ENCODE assay signal across 14 mouse cellular contexts in genomic region chr11:120267676-120268075, GRCm38 (mm10). TPM values are rescaled to one million over a fixed set of nuclear protein-coding genes. Genes with fewer than 3 reads are reported as not detected.
DNase-seq lines count a peak whose midpoint lies in the region; ATAC-seq and TF ChIP-seq lines count a peak whose summit lies in the region.
"Had no signal": no experiment of that assay in that cellular context is flagged by ENCODE, and none has a peak within 500 bp of the region (broad histone marks: within the 10 kb centered on the region; RNA-seq: fewer than 3 reads in every experiment).

No protein-coding gene starts in this region.

- peak overlapping the region; percentile 62 for H3K27ac ChIP-seq in hindbrain, embryonic 10.5 days
- no peak overlapping the region; the same call in 1 of the 2 replicates for H3K27ac ChIP-seq in hindbrain, embryonic 14.5 days
- peak overlapping the region; percentile 64 for H3K27ac ChIP-seq in forebrain, postnatal 0 days (ENCODE audit: low read depth, low read length)
- peak overlapping the region; percentile 15 for H3K27ac ChIP-seq in neural tube, embryonic 13.5 days (replicated peaks)
- H3K27ac ChIP-seq in kidney, adult 2 months (ENCODE audit: insufficient read depth, low read depth, low read length), result no peak overlapping the region
- H3K27ac ChIP-seq: embryonic facial prominence, embryonic 15.5 days; liver, embryonic 13.5 days had no signal

- H3K4me1 ChIP-seq in hindbrain, embryonic 10.5 days (replicated peaks), result peaks cover 83% of the 10 kb centered on the region
- peaks cover 45% of the 10 kb centered on the region for H3K4me1 ChIP-seq in hindbrain, embryonic 14.5 days (replicated peaks; ENCODE audit: control insufficient read depth, insufficient read depth, low read length)
- H3K4me1 ChIP-seq in forebrain, postnatal 0 days (ENCODE audit: insufficient read depth), result peaks cover 17% of the 10 kb centered on the region
- H3K4me1 ChIP-seq in neural tube, embryonic 13.5 days (replicated peaks), result peaks cover 73% of the 10 kb centered on the region
- peaks cover 2% of the 10 kb centered on the region; the same call in 1 of the 2 replicates for H3K4me1 ChIP-seq in kidney, adult 2 months (ENCODE audit: control insufficient read depth, insufficient read depth, low read length)

- no peak for TF ChIP-seq CTCF in forebrain, postnatal 0 days (IDR thresholded peaks at IDR 0.05; ENCODE audit: low read depth)
- no peak for TF ChIP-seq CTCF in kidney, adult 2 months (conservative IDR thresholded peaks at IDR 0.05; ENCODE audit: insufficient read depth, insufficient read length, low read depth, low read length)

- DNase-seq in hindbrain, embryonic 10.5 days (ENCODE audit: low spot score), result no peak
- DNase-seq in hindbrain, embryonic 14.5 days (ENCODE audit: low spot score), result no peak
- peak; percentile 25 for DNase-seq in retina, postnatal 1 day
- DNase-seq in retina, embryonic 14.5 days (ENCODE audit: low spot score), result no peak
- no peak for DNase-seq in forebrain, postnatal 0 days
- no peak for DNase-seq in cerebellum, adult 18-20 months
- no peak for DNase-seq in kidney, adult 2 months
- DNase-seq: cerebellum, postnatal 14 days; heart, postnatal 4 days; liver, embryonic 13.5 days; lung, postnatal 4 days had no signal

- no peaks in the 10 kb centered on the region for H3K9me3 ChIP-seq in hindbrain, embryonic 10.5 days
- no peaks in the 10 kb centered on the region for H3K9me3 ChIP-seq in hindbrain, embryonic 14.5 days (ENCODE audit: control insufficient read depth, low read length)
- H3K9me3 ChIP-seq in forebrain, postnatal 0 days (ENCODE audit: low read length), result no peaks in the 10 kb centered on the region
- no peaks in the 10 kb centered on the region for H3K9me3 ChIP-seq in neural tube, embryonic 13.5 days
- H3K9me3 ChIP-seq: embryonic facial prominence, embryonic 15.5 days; liver, embryonic 13.5 days had no signal

- TF ChIP-seq POLR2A in kidney, adult 2 months (IDR thresholded peaks at IDR 0.05; ENCODE audit: low read depth, low read length), result no peak

- ATAC-seq in hindbrain, embryonic 14.5 days (ENCODE audit: low FRiP score), result no peak
- ATAC-seq in forebrain, postnatal 0 days, result no peak
- ATAC-seq in neural tube, embryonic 13.5 days (ENCODE audit: low read depth), result no peak
- ATAC-seq: Patski had no signal

- no peak overlapping the region for H3K9ac ChIP-seq in hindbrain, embryonic 14.5 days
- H3K9ac ChIP-seq in forebrain, postnatal 0 days, result no peak overlapping the region
- H3K9ac ChIP-seq in neural tube, embryonic 13.5 days, result no peak overlapping the region
- H3K9ac ChIP-seq: embryonic facial prominence, embryonic 15.5 days; liver, embryonic 13.5 days had no signal

- H3K4me3 ChIP-seq in hindbrain, embryonic 10.5 days, result no peak overlapping the region
- no peak overlapping the region for H3K4me3 ChIP-seq in hindbrain, embryonic 14.5 days (replicated peaks; ENCODE audit: low read length)
- no peak overlapping the region for H3K4me3 ChIP-seq in forebrain, postnatal 0 days (ENCODE audit: low read depth, low read length)
- H3K4me3 ChIP-seq in neural tube, embryonic 13.5 days, result no peak overlapping the region
- H3K4me3 ChIP-seq in kidney, adult 2 months (ENCODE audit: insufficient read depth, low read depth, low read length), result no peak overlapping the region
- H3K4me3 ChIP-seq: embryonic facial prominence, embryonic 15.5 days; liver, embryonic 13.5 days had no signal

- peaks cover 96% of the 10 kb centered on the region for H3K36me3 ChIP-seq in hindbrain, embryonic 10.5 days
- H3K36me3 ChIP-seq in hindbrain, embryonic 14.5 days (replicated peaks; ENCODE audit: control insufficient read depth, insufficient read depth), result peaks cover 47% of the 10 kb centered on the region
- peaks cover 18% of the 10 kb centered on the region for H3K36me3 ChIP-seq in forebrain, postnatal 0 days (ENCODE audit: insufficient read depth)
- H3K36me3 ChIP-seq in neural tube, embryonic 13.5 days, result peaks cover 36% of the 10 kb centered on the region
- H3K36me3 ChIP-seq in kidney, adult 2 months (ENCODE audit: control insufficient read depth, insufficient read depth, low read length), result no peaks in the 10 kb centered on the region

- WGBS in hindbrain, embryonic 10.5 days, result 66% methylated on average over 3 of the region's 3 CpGs
- 38% methylated on average over 3 of the region's 3 CpGs for WGBS in hindbrain, embryonic 14.5 days
- WGBS in forebrain, postnatal 0 days, result 63% methylated on average over 3 of the region's 3 CpGs
- 63% methylated on average over 3 of the region's 3 CpGs for WGBS in neural tube, embryonic 13.5 days
- 97% methylated on average over 3 of the region's 3 CpGs for WGBS in kidney, adult 2 months

- no peaks in the 10 kb centered on the region for H3K27me3 ChIP-seq in hindbrain, embryonic 10.5 days (ENCODE audit: insufficient read depth, poor library complexity, severe bottlenecking)
- H3K27me3 ChIP-seq in hindbrain, embryonic 14.5 days (ENCODE audit: control insufficient read depth, insufficient read depth, low read length), result no peaks in the 10 kb centered on the region
- no peaks in the 10 kb centered on the region for H3K27me3 ChIP-seq in forebrain, postnatal 0 days (ENCODE audit: insufficient read depth, low read length)
- H3K27me3 ChIP-seq in neural tube, embryonic 13.5 days, result peaks cover 4% of the 10 kb centered on the region; the same call in 1 of the 2 replicates
- no peaks in the 10 kb centered on the region for H3K27me3 ChIP-seq in kidney, adult 2 months (replicated peaks; ENCODE audit: control insufficient read depth, insufficient read depth, low read length)
- H3K27me3 ChIP-seq: embryonic facial prominence, embryonic 15.5 days; liver, embryonic 13.5 days; Patski had no signal

- no peak overlapping the region for H3K4me2 ChIP-seq in hindbrain, embryonic 14.5 days (replicated peaks)
- H3K4me2 ChIP-seq in forebrain, postnatal 0 days (ENCODE audit: low read depth), result no peak overlapping the region
- no peak overlapping the region for H3K4me2 ChIP-seq in neural tube, embryonic 13.5 days
- H3K4me2 ChIP-seq: embryonic facial prominence, embryonic 15.5 days; liver, embryonic 13.5 days had no signal

RNA-seq across cellular contexts. Expression of gene Bahcc1, which starts 34.9 kb away (rescaled TPM):
- 17.0 and 18.8 TPM in 2 replicates for polyA plus RNA-seq in hindbrain, embryonic 10.5 days (2016; fragmentation: Nextera tagmentation; extraction: Ambion mirVana)
- 15.9 and 16.3 TPM in 2 replicates for polyA plus RNA-seq in hindbrain, embryonic 14.5 days (2014; fragmentation: Nextera tagmentation; extraction: Ambion mirVana)
- 19.3 and 26.5 TPM in 2 replicates for total RNA-seq in forebrain, postnatal 0 days (2014; rRNA removed)
- polyA plus RNA-seq in forebrain, postnatal 0 days (2015; fragmentation: Nextera tagmentation; extraction: Ambion mirVana), result 3.9 and 6.5 TPM in 2 replicates
- 13.6 and 15.3 TPM in 2 replicates for polyA plus RNA-seq in neural tube, embryonic 13.5 days (2015; fragmentation: Nextera tagmentation; extraction: Ambion mirVana)
- 8.0 and 9.2 TPM in 2 replicates for polyA plus RNA-seq in kidney, adult 2 months (2012; rRNA removed)

Comparison
In these comparisons a context has a peak if more than half of its experiments do, and no peak if none do; other contexts are left out.
1. H3K27ac ChIP-seq: peak in hindbrain, embryonic 10.5 days (single experiment), forebrain, postnatal 0 days (single experiment) and neural tube, embryonic 13.5 days (single experiment); none in hindbrain, embryonic 14.5 days (single experiment) and kidney, adult 2 months (single experiment).